Mouse (Mus musculus) left cerebral cortex, adult 8-10 months (tissue): ENCODE data around the gene Nipbl. TPM values are rescaled to one million over a fixed set of nuclear protein-coding genes. Genes with fewer than 3 reads are reported as not detected.
"Not testable (repeated sequence)": the region's sequence is repeated elsewhere in the genome, so short reads cannot be mapped to it uniquely, and the experiment has no call there.

Experiments
- DNase-seq, 2 experiments: peaks; one replicate each; pipeline ENCODE4 v3.0.0; 2022; ENCODE audit warnings: low spot score in 2 of 2
- total RNA-seq, 4 experiments: library from RNA; stranded (reverse); gene quantifications; 2 replicates each; pipeline ENCODE4 v1.2.4; 2022

Gene Nipbl
- total RNA-seq, 4 experiments from 2014 or later, result 27.9 to 30.5 (median 28.1) TPM

DNA sequence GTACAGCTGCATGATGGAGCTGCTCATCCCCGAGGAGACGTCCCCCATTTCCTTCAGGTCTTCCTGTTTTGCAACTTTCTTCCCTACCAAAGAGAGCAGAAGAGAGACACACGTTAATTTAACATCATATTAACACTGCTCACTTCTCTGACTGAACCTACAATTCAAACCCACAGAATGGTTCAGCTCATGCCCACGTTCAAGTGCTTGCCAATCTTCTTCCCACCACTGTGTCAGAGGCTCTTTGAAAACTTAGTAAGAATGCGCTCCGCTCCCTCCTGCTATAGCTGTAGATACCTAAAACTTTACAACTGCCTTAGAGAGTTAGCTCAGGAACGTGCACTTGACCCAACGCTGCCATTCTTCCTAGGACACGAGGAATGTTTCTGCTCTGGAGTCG is 141.3 kb downstream of the Nipbl start:
- DNase-seq, result no peak

DNA sequence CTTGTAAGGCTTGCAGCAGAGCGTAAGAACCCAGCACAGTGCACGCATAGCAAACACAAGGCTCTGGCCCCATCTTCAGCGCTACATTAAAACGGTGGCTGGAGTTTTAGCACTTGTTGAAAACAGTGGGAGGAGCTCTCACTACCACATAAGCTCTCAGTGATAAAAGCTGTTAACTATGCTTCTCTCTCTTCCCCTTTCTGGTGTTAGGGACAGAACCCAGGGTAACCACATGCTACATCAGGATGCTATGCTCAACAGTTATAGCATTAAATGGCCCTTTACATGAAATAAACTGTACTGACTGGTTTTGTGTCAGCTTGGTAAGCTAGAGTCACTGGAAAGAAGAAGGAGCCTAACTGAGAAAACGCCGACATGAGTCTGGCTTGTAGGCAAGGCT is 150.1 kb downstream of the Nipbl start:
- DNase-seq, result no peak

DNA sequence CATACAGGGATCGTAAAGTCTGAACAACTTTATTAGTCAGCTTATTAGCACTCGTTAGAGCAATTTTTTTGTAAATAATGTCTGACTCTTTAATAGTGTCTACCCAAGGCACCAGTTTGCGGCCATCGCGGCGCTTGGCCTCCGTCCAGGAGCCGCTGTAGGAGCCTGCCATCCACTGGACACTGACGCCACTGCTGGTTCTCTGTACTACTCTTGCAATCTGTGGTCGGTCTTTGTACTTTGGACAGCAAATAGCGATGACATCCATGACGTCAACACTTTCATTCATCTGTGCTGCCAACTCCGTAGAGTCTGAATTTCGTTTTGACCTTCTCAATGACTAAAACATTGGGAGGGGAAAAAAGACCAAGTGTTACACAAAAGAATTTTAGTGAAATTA is 153.0 kb downstream of the Nipbl start:
- DNase-seq, result no peak

DNA sequence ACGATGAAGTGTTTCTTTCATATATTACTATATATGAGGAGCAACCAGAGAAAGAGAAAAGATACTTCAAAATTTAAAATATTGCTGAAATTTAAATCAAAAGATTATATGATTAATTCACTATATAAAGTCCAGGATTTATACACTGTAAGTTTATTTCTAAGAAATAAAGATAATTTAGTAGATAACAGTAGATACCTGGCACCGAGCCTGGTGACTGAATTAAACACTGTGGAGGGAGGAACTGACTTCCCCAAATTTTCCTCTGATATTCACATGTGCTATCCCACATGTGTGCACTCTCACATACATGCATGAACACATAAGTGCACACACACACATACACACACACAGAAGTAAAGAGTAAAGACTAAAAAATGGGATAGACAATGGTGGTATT is 162.1 kb downstream of the Nipbl start:
- no peak for DNase-seq

DNA sequence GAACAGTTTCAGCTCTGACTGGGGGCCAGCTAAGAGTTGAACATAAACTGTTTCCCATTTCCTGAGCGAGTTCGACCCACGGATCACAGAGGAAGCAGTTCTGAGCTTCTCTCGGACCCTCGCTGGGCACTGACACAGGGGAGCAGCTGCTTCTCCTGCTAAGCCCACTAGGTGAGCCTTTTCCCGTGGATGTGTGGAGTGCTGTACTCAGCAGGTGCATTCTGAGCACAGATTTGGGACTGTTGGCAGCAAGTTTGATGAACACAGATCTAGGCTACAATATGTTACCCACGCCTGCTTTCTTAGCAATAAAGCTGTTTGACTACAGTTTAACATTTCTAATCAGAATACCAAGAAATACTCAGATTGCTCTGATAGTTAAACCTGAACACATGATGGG is 162.6 kb downstream of the Nipbl start:
- DNase-seq, result no peak

DNA sequence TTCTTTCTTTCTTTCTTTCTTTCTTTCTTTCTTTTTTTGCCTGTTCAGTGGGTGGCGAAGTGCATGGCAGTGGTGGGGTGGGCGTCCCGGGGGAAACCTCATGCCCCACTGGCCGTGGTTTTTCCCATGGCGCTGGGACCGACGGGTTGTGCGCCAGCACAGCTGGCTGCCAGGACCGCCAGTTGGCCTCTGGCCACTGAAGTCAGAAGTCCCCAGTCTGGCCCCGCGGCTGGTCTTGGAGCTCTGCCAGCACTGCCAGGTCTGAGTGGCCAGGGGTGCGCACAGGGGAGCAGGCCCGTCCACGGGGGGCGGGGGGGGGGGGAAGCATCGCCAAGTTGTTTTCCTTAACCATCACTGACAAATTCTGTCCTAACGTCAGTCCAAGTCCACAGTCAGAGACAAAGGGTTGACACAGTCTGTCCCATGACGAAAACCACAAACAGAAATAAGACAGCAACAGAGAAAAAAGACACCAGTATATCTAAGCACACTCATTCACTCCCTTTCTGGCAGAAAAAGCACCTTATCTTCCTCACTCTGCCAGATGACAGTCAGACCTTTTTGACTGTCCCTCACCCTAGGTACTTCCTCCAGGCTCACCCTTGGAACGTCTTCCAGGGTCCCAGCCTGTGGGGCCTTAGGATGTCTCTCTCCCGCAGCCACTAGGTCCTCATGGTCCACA is 164.2 kb downstream of the Nipbl start:
- no peak for DNase-seq

DNA sequence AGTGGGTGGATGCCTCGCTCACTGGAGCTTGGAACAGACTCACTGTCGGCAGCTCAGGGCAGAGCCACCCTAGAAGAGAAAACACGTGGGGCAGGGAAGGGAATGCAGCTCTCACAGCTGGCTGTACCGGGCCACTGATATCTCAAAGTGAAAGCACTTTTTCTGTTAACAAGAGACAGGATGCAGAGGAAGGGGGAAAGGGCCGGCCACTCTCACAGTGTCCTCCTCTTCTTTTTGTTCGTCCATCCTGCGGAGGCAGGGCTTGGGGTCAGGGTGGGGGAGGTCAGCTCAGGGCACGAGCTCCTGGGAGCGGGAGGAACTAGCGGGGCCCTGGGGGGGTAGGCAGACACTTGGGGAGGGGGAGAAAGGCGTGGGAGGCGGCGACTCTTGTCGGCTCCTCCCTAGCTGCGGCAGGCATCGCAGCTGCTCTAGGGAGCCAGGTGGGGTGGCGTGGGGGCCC is 164.9 kb downstream of the Nipbl start:
- no peak for DNase-seq

DNA sequence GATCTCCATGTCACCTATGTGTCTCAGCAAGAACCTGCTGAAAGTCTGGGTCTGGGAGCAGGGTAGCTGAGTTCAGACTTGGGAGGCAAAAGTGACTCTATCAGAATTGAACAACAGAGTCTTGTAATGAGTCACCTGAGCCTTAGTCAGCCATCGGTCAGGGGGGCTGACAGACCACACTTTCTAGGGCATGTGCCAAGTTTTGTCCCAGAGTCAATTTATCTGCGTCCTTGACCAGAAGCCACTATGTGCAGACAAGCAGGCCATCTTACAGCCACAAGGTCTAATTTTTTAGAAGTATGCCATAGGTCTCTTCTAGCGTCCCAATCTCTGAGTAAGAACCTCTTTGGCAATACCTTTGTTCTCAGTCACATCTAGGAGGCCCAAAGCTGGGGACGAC is 166.3 kb downstream of the Nipbl start:
- not testable (repeated sequence) for DNase-seq

DNA sequence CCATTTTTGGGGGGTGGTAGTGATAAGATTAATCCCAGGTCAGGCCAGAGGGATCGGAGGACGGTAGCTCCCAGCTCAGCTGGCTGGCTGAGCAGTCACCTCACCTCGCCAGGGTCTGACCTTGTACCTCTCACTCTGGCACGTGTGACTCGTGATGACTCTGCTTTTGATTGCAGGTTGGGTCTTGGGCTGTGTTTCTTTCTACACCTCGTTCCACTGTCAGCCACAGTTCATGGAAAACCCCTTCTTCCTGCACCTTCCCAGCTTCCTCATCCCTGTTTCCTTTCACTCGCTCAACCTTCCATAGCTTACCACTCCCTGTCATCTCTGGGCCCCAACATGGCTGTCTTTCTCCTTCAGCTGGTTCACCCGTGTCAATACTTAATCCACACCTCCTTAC is 172.3 kb downstream of the Nipbl start:
- no peak for DNase-seq

DNA sequence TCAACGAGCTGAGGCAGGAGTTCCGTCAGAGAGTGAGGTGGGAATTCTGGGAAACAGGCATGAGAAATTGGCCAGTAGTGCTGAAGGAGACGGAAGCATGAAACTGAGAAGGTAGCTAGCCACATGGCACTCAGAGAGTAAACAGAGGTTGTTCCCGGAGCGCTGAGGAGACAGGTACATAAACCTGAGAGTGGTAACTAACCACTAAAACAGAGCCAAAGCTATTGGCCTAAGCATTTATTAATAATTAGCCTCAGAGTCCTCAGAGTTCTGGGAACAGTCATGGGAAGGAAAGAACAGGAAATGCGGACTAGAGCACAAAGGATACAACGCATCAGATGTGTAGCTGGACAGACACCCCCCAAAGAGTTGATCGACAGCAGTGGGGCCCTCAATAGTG is 176.0 kb downstream of the Nipbl start:
- no peak for DNase-seq

DNA sequence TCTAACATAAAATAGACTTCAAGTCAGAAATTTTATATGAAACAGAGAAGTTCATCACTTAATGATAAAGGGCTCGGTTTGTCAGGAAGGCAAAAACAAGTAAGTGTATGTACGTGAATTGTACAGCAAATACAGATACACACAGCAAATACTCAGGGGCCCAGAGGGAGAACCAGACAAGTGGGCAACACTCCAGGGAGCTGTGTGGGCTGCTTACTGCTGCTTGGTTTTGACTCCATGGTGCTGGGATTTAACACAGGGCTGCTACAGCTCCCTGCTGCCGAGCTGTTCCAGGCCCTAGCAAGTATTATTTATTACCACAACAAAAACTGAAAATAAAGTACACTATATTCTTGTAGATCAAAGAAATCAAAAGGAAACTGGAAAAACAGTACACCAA is 177.1 kb downstream of the Nipbl start:
- no peak for DNase-seq

DNA sequence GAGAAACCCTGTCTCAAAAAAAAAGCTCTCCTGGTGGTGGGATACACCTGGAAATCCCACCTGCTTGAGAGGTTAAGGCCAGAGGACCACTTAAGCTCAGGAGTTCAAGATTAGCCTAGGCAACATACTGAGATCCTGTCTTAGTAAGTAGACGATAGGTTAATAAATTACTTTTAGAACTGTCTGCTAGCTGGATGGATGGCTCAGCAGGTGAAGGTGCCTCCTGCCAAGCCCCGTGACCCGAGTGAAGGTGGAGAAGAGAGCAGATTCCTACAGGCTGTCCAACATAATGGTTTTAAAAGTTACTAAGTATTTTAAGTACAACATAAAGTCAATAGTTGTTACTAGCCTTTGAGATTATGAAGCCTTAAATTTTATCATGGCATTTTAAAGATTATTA is 178.3 kb downstream of the Nipbl start:
- DNase-seq, result no peak

Other genes with a start within 250 kb of the Nipbl start
- gene Gm2310, start 75.5 kb upstream of the Nipbl start, total RNA-seq, result not detected